Mouse (Mus musculus) neural tube, embryonic 15.5 days (tissue): ENCODE measurements at regions not wholly inside any gene's neighbourhood (a gene's known extent, or its start where the extent isn't known, plus 50 kb on each side); places are given as distances from the start of the nearest gene placed in this dataset.

Source experiments
- ATAC-seq: fragments of 200-750 bp; cut with Nextera tagmentation; 2 replicates; pipeline ENCODE4 v1.8.0; 2017; ENCODE audit warnings: mild to moderate bottlenecking, moderate TSS enrichment, moderate library complexity; ENCODE audit not compliant: low FRiP score
- H3K27ac ChIP-seq: fragments of 300-500 bp; sonication (generic); replicated peaks from 2 replicates; pipeline ENCODE4 v1.5.1; 2015; ENCODE audit warnings: mild to moderate bottlenecking, inconsistent platforms
- H3K27me3 ChIP-seq: fragments of 300-500 bp; sonication (generic); replicated peaks from 2 replicates; pipeline ENCODE4 v1.6.1; 2015; ENCODE audit warnings: inconsistent platforms
- H3K36me3 ChIP-seq: fragments of 300-500 bp; sonication (generic); 2 replicates; pipeline ENCODE4 v1.6.1; 2015; ENCODE audit warnings: inconsistent platforms
- H3K4me1 ChIP-seq: fragments of 300-500 bp; sonication (generic); 2 replicates; pipeline ENCODE4 v1.6.1; 2015; ENCODE audit warnings: inconsistent platforms
- H3K4me2 ChIP-seq: fragments of 300-500 bp; sonication (generic); 2 replicates; pipeline ENCODE4 v1.6.1; 2015; ENCODE audit warnings: inconsistent platforms, mild to moderate bottlenecking, moderate library complexity
- H3K4me3 ChIP-seq: fragments of 300-500 bp; sonication (generic); replicated peaks from 2 replicates; pipeline ENCODE4 v1.5.1; 2015; ENCODE audit warnings: mild to moderate bottlenecking, inconsistent platforms
- H3K9ac ChIP-seq: fragments of 300-500 bp; sonication (generic); replicated peaks from 2 replicates; pipeline ENCODE4 v1.6.1; 2015; ENCODE audit warnings: mild to moderate bottlenecking, inconsistent platforms
- H3K9me3 ChIP-seq: fragments of 300-500 bp; sonication (generic); replicated peaks from 2 replicates; pipeline ENCODE4 v1.6.1; 2016; ENCODE audit warnings: inconsistent platforms
- WGBS: fragments of 180-500 bp; shearing (Covaris S2); methylation state at CpG from one replicate; pipeline ENCODE4 v1.1.7; 2015; ENCODE audit warnings: mixed read lengths; 5-methylcytosine and 5-hydroxymethylcytosine counted together

- Histone ChIP-seq H3K9me3 (no peaks in the 10 kb centered on the region), H3K27me3 (no peaks in the 10 kb centered on the region), H3K36me3 (no peaks in the 10 kb centered on the region), H3K4me1 (peaks cover 6% of the 10 kb centered on the region; the same call in 1 of the 2 replicates), H3K4me2 (no peak overlapping the region), H3K4me3 (no peak overlapping the region), H3K27ac (no peak overlapping the region), H3K9ac (no peak overlapping the region)
- ATAC-seq: no peak
- whole genome bisulfite sequencing: 74% methylated on average over 9 of the region's 9 CpGs
These were observed 365.3 kb downstream of the Ets1 start for GRCm38 (mm10) chr9:33001165-33001949.

GRCm38 (mm10) chr9:33003880-33004279 is 367.9 kb downstream of the Ets1 start:
- 88% methylated on average over 1 of the region's 1 CpGs for WGBS
- Histone ChIP-seq H3K27ac (no peak overlapping the region), H3K4me2 (no peak overlapping the region), H3K9ac (no peak overlapping the region), H3K27me3 (no peaks in the 10 kb centered on the region), H3K4me1 (peaks cover 6% of the 10 kb centered on the region; the same call in 1 of the 2 replicates), H3K4me3 (no peak overlapping the region), H3K9me3 (no peaks in the 10 kb centered on the region), H3K36me3 (no peaks in the 10 kb centered on the region)
- ATAC-seq: no peak

GRCm38 (mm10) chr9:33004536-33004935 is 368.5 kb downstream of the Ets1 start:
- Histone ChIP-seq H3K9ac (no peak overlapping the region), H3K9me3 (no peaks in the 10 kb centered on the region), H3K27me3 (no peaks in the 10 kb centered on the region), H3K4me1 (peaks cover 6% of the 10 kb centered on the region; the same call in 1 of the 2 replicates), H3K36me3 (no peaks in the 10 kb centered on the region), H3K4me3 (no peak overlapping the region), H3K4me2 (no peak overlapping the region), H3K27ac (no peak overlapping the region)
- no peak for ATAC-seq
- WGBS: 92% methylated on average over 3 of the region's 3 CpGs

GRCm38 (mm10) chr9:33007456-33008063 is 371.5 kb downstream of the Ets1 start:
- H3K9me3 ChIP-seq: no peaks in the 10 kb centered on the region
- ATAC-seq: no peak
- no peak overlapping the region for H3K27ac ChIP-seq
- H3K27me3 ChIP-seq: no peaks in the 10 kb centered on the region
- no peak overlapping the region for H3K4me2 ChIP-seq
- 77% methylated on average over 3 of the region's 3 CpGs for WGBS
- H3K9ac ChIP-seq: no peak overlapping the region
- no peak overlapping the region for H3K4me3 ChIP-seq
- no peaks in the 10 kb centered on the region for H3K4me1 ChIP-seq
- H3K36me3 ChIP-seq: no peaks in the 10 kb centered on the region

GRCm38 (mm10) chr9:33011241-33011640 is 375.2 kb downstream of the Ets1 start:
- Histone ChIP-seq H3K36me3 (no peaks in the 10 kb centered on the region), H3K4me1 (no peaks in the 10 kb centered on the region), H3K27me3 (no peaks in the 10 kb centered on the region), H3K9ac (no peak overlapping the region), H3K4me2 (no peak overlapping the region), H3K9me3 (no peaks in the 10 kb centered on the region), H3K4me3 (no peak overlapping the region), H3K27ac (no peak overlapping the region)
- ATAC-seq: no peak

- H3K9me3 ChIP-seq: no peaks in the 10 kb centered on the region
- no peaks in the 10 kb centered on the region for H3K4me1 ChIP-seq
- H3K4me2 ChIP-seq: no peak overlapping the region
- no peak for ATAC-seq
- H3K9ac ChIP-seq: no peak overlapping the region
- H3K4me3 ChIP-seq: no peak overlapping the region
- no peaks in the 10 kb centered on the region for H3K27me3 ChIP-seq
- WGBS: 60% methylated on average over 3 of the region's 3 CpGs
- no peaks in the 10 kb centered on the region for H3K36me3 ChIP-seq
- no peak overlapping the region for H3K27ac ChIP-seq
These were observed 399.4 kb downstream of the Ets1 start for GRCm38 (mm10) chr9:33035401-33035800.

GRCm38 (mm10) chr9:33039221-33039790 is 403.3 kb downstream of the Ets1 start:
- no peaks in the 10 kb centered on the region for H3K27me3 ChIP-seq
- no peak overlapping the region for H3K4me2 ChIP-seq
- H3K9me3 ChIP-seq: no peaks in the 10 kb centered on the region
- H3K27ac ChIP-seq: no peak overlapping the region
- H3K4me3 ChIP-seq: no peak overlapping the region
- 71% methylated on average over 4 of the region's 4 CpGs for WGBS
- no peaks in the 10 kb centered on the region for H3K36me3 ChIP-seq
- no peak for ATAC-seq
- no peaks in the 10 kb centered on the region for H3K4me1 ChIP-seq
- H3K9ac ChIP-seq: no peak overlapping the region

GRCm38 (mm10) chr9:33050789-33051188 is 414.8 kb downstream of the Ets1 start:
- Histone ChIP-seq H3K9me3 (no peaks in the 10 kb centered on the region), H3K27me3 (no peaks in the 10 kb centered on the region), H3K4me2 (no peak overlapping the region), H3K9ac (no peak overlapping the region), H3K4me1 (no peaks in the 10 kb centered on the region), H3K36me3 (no peaks in the 10 kb centered on the region), H3K4me3 (no peak overlapping the region), H3K27ac (no peak overlapping the region)
- no peak for ATAC-seq
- 87% methylated on average over 4 of the region's 4 CpGs for WGBS

GRCm38 (mm10) chr9:33060636-33061264 is 424.7 kb downstream of the Ets1 start:
- no peaks in the 10 kb centered on the region for H3K36me3 ChIP-seq
- no peak overlapping the region for H3K4me3 ChIP-seq
- no peaks in the 10 kb centered on the region for H3K9me3 ChIP-seq
- no peak overlapping the region for H3K9ac ChIP-seq
- H3K4me2 ChIP-seq: no peak overlapping the region
- H3K27me3 ChIP-seq: peaks cover 24% of the 10 kb centered on the region
- peaks cover 9% of the 10 kb centered on the region for H3K4me1 ChIP-seq
- no peak for ATAC-seq
- no peak overlapping the region for H3K27ac ChIP-seq
- WGBS: 86% methylated on average over 6 of the region's 6 CpGs

GRCm38 (mm10) chr9:33062476-33062875 is 426.5 kb downstream of the Ets1 start:
- 0 out of 2 replicates have a peak overlapping the region, but pooled peaks have one; percentile 2 for H3K27ac ChIP-seq

GRCm38 (mm10) chr9:33065331-33065730 is 429.3 kb downstream of the Ets1 start:
- H3K27me3 ChIP-seq: peaks cover 18% of the 10 kb centered on the region
- no peak for ATAC-seq
- H3K4me1 ChIP-seq: peaks cover 9% of the 10 kb centered on the region
- H3K9me3 ChIP-seq: no peaks in the 10 kb centered on the region
- H3K4me2 ChIP-seq: no peak overlapping the region
- WGBS: 89% methylated on average over 3 of the region's 3 CpGs
- H3K9ac ChIP-seq: no peak overlapping the region
- no peaks in the 10 kb centered on the region for H3K36me3 ChIP-seq
- H3K4me3 ChIP-seq: no peak overlapping the region
- H3K27ac ChIP-seq: no peak overlapping the region

More at GRCm38 (mm10) chr9:33062476-33062875, 426.5 kb downstream of the Ets1 start:
- Histone ChIP-seq H3K9me3 (no peaks in the 10 kb centered on the region), H3K27me3 (peaks cover 26% of the 10 kb centered on the region), H3K4me2 (no peak overlapping the region), H3K4me1 (peaks cover 9% of the 10 kb centered on the region), H3K36me3 (no peaks in the 10 kb centered on the region), H3K4me3 (no peak overlapping the region), H3K9ac (no peak overlapping the region)
- peak; percentile 90 for ATAC-seq
- WGBS: 16% methylated on average over 4 of the region's 4 CpGs
